Mouse (Mus musculus) CH12.LX (cell line): ENCODE measurements around the gene Crabp1. TPM values are rescaled to one million over a fixed set of nuclear protein-coding genes. Genes with fewer than 3 reads are reported as not detected.

ENCODE experiments used
- DNase-seq: peaks from one replicate; pipeline ENCODE4 v3.0.0-alpha.2; 2013; ENCODE audit errors: extremely low read depth
- H3K27ac ChIP-seq: 2 replicates; pipeline ENCODE4 v1.5.1; 2012; ENCODE audit warnings: low read depth, mild to moderate bottlenecking, control low read depth, moderate library complexity; ENCODE audit not compliant: insufficient read depth
- H3K27me3 ChIP-seq: replicated peaks from 2 replicates; pipeline ENCODE3; 2012; ENCODE audit warnings: inconsistent platforms
- H3K36me3 ChIP-seq, 2 experiments: replicated peaks in 1 of 2; 2 replicates each; pipeline versions ENCODE3 to v1.6.1; 2012; ENCODE audit warnings: inconsistent platforms in 1 of 2, low read length in 1 of 2, mild to moderate bottlenecking in 1 of 2, mixed read lengths in 1 of 2, moderate library complexity in 1 of 2; ENCODE audit not compliant: control insufficient read depth in 1 of 2, insufficient read depth in 1 of 2
- H3K4me1 ChIP-seq, 2 experiments: 2 replicates each; pipeline ENCODE4 v1.6.1; 2012; ENCODE audit warnings: inconsistent platforms in 1 of 2, moderate library complexity in 1 of 2; ENCODE audit not compliant: insufficient read depth in 2 of 2, control insufficient read depth in 1 of 2
- H3K4me2 ChIP-seq: 2 replicates; pipeline ENCODE4 v1.6.1; 2012; ENCODE audit warnings: low read depth, mild to moderate bottlenecking, control low read depth; ENCODE audit not compliant: poor library complexity, insufficient read depth, severe bottlenecking
- H3K4me3 ChIP-seq, 3 experiments: fragments of 150-350 bp in 1 of 3; sonication (generic) in 1 of 3; replicated peaks in 1 of 3; 2 replicates each; pipeline versions ENCODE3 to v1.5.1; 2011 to 2012; ENCODE audit warnings: low read depth in 2 of 3, low read length in 2 of 3, mild to moderate bottlenecking in 2 of 3, moderate library complexity in 2 of 3, control low read depth in 1 of 3, improper control_type of control experiment in 1 of 3, inconsistent platforms in 1 of 3, mixed read lengths in 1 of 3; ENCODE audit not compliant: poor library complexity in 1 of 3
- H3K79me2 ChIP-seq: replicated peaks from 2 replicates; pipeline ENCODE4 v1.6.1; 2012; ENCODE audit warnings: mild to moderate bottlenecking, moderate library complexity; ENCODE audit not compliant: control insufficient read depth, poor library complexity, insufficient read depth, severe bottlenecking; ENCODE audit errors: extremely low read depth
- H3K9ac ChIP-seq: 2 replicates; pipeline ENCODE4 v1.6.1; 2012; ENCODE audit warnings: low read depth, mild to moderate bottlenecking, control low read depth, moderate library complexity; ENCODE audit not compliant: insufficient read depth
- H3K9me3 ChIP-seq: replicated peaks from 2 replicates; pipeline ENCODE3; 2012; ENCODE audit warnings: low read length, inconsistent platforms, mixed read lengths
- BHLHE40 ChIP-seq: IDR thresholded peaks from 2 replicates; pipeline ENCODE4 v1.6.1; 2011; ENCODE audit warnings: mild to moderate bottlenecking, low read depth, low read length, improper control_type of control experiment
- CHD1 ChIP-seq: IDR thresholded peaks from 2 replicates; pipeline ENCODE4 v1.6.1; 2012; ENCODE audit warnings: low read depth, low read length, improper control_type of control experiment, inconsistent platforms
- E2F4 ChIP-seq: IDR thresholded peaks from 2 replicates; pipeline ENCODE4 v1.6.1; 2011; ENCODE audit warnings: low read depth, low read length, improper control_type of control experiment; ENCODE audit not compliant: insufficient replicate concordance
- ETS1 ChIP-seq: conservative IDR thresholded peaks from 2 replicates; pipeline ENCODE4 v1.6.1; 2012; ENCODE audit warnings: low read depth, mild to moderate bottlenecking, inconsistent platforms, low read length, improper control_type of control experiment, moderate library complexity
- GABPA ChIP-seq: IDR thresholded peaks from 2 replicates; pipeline ENCODE4 v1.6.1; 2012; ENCODE audit warnings: low read depth, low read length, improper control_type of control experiment, inconsistent platforms; ENCODE audit not compliant: insufficient replicate concordance
- HCFC1 ChIP-seq: IDR thresholded peaks from 2 replicates; pipeline ENCODE4 v1.6.1; 2012; ENCODE audit warnings: low read depth, mild to moderate bottlenecking, inconsistent platforms, low read length, improper control_type of control experiment
- KAT2A ChIP-seq: IDR thresholded peaks from 2 replicates; pipeline ENCODE4 v1.6.1; 2012; ENCODE audit warnings: low read length, improper control_type of control experiment, inconsistent platforms; ENCODE audit not compliant: insufficient replicate concordance
- MAX ChIP-seq: IDR thresholded peaks from 2 replicates; pipeline ENCODE4 v1.6.1; 2011; ENCODE audit warnings: low read length, improper control_type of control experiment
- MAZ ChIP-seq: IDR thresholded peaks from 2 replicates; pipeline ENCODE4 v1.6.1; 2012; ENCODE audit warnings: low read depth, mild to moderate bottlenecking, inconsistent platforms, low read length, improper control_type of control experiment, moderate library complexity
- MYC ChIP-seq: IDR thresholded peaks from 2 replicates; pipeline ENCODE4 v1.6.1; 2011; ENCODE audit warnings: low read depth, mild to moderate bottlenecking, improper control_type of control experiment, low read length
- NRF1 ChIP-seq: IDR thresholded peaks from 2 replicates; pipeline ENCODE4 v1.6.1; 2014; ENCODE audit warnings: low read depth, mild to moderate bottlenecking, inconsistent platforms, low read length, improper control_type of control experiment, moderate library complexity
- PAX5 ChIP-seq: IDR thresholded peaks from 2 replicates; pipeline ENCODE4 v1.6.1; 2012; ENCODE audit warnings: low read length, inconsistent platforms, mixed read lengths
- POLR2AphosphoS2 ChIP-seq: IDR thresholded peaks from 2 replicates; pipeline ENCODE4 v1.6.1; 2011; ENCODE audit warnings: low read depth, low read length, improper control_type of control experiment
- RAD21 ChIP-seq: IDR thresholded peaks from 2 replicates; pipeline ENCODE4 v1.6.1; 2011; ENCODE audit warnings: low read depth, mild to moderate bottlenecking, low read length, improper control_type of control experiment, moderate library complexity
- SMC3 ChIP-seq: IDR thresholded peaks from 2 replicates; pipeline ENCODE4 v1.6.1; 2011; ENCODE audit warnings: low read depth, low read length, improper control_type of control experiment
- TBP ChIP-seq: conservative IDR thresholded peaks from 2 replicates; pipeline ENCODE4 v1.6.1; 2011; ENCODE audit warnings: low read depth, low read length, improper control_type of control experiment
- TCF12 ChIP-seq: IDR thresholded peaks from 2 replicates; pipeline ENCODE4 v1.6.1; 2014; ENCODE audit warnings: low read depth, mild to moderate bottlenecking, inconsistent platforms, low read length, improper control_type of control experiment
- UBTF ChIP-seq: IDR thresholded peaks from 2 replicates; pipeline ENCODE4 v1.6.1; 2012; ENCODE audit warnings: low read depth, mild to moderate bottlenecking, inconsistent platforms, low read length, improper control_type of control experiment, moderate library complexity
- USF2 ChIP-seq: conservative IDR thresholded peaks from 2 replicates; pipeline ENCODE4 v1.6.1; 2011; ENCODE audit warnings: low read depth, low read length, improper control_type of control experiment
- ZMIZ1 ChIP-seq: IDR thresholded peaks from 2 replicates; pipeline ENCODE4 v1.6.1; 2012; ENCODE audit warnings: low read depth, mild to moderate bottlenecking, inconsistent platforms, low read length, improper control_type of control experiment
- dilution Hi-C: fragments of 300-500 bp; cut with MboI; formaldehyde crosslinking; loops from 2 replicates; pipeline ENCODE4 v1.14.3; 2020; ENCODE audit warnings: low sequenced_read_pairs; ENCODE audit not compliant: extremely low pct_unique_long_range_greater_than_20kb, extremely low pct_ligation_motif_present
- in situ Hi-C: fragments of 300-500 bp; cut with MboI; formaldehyde crosslinking; loops from 3 replicates; pipeline ENCODE4 v1.14.3; 2019; ENCODE audit warnings: low sequenced_read_pairs, low pct_ligation_motif_present, low pct_unique_long_range_greater_than_20kb, mixed read lengths
- polyA plus RNA-seq: library from polyadenylated mRNA; unstranded; fragments of >175 nt; gene quantifications from 2 replicates; pipeline ENCODE4 v1.2.1, GENCODE M21; 2012; ENCODE audit warnings: low read depth; ENCODE audit not compliant: insufficient read length
- total RNA-seq, 2 experiments: library from RNA; depleted of rRNA; stranded (reverse); fragments of 300-350 nt in 1 of 2; fragments of >200 nt in 1 of 2; gene quantifications; 2 replicates each; pipeline ENCODE4 v1.2.3; 2012 to 2014

The Crabp1 gene
- total and polyA plus RNA-seq, 3 experiments = not detected

GRCm38 (mm10) chr9:54779280-54779679 lies 14.7 kb downstream of the Crabp1 start:
- dilution Hi-C loops = no loop called here
- Histone ChIP-seq H3K9ac (no peak overlapping the region), H3K79me2 (no peaks in the 10 kb centered on the region), H3K9me3 (no peaks in the 10 kb centered on the region), H3K4me2 (no peak overlapping the region), H3K4me1 (no peaks in the 10 kb centered on the region), H3K27me3 (peaks cover 2% of the 10 kb centered on the region), H3K36me3 (no peaks in the 10 kb centered on the region), H3K27ac (no peak overlapping the region), H3K4me3 (no peak overlapping the region)
- TF ChIP-seq MYC (no peak), NRF1 (no peak), E2F4 (no peak), GABPA (no peak), UBTF (no peak), POLR2AphosphoS2 (no peak)
- in situ Hi-C loops = no loop called here
- DNase-seq = no peak

- Histone ChIP-seq H3K79me2 (no peaks in the 10 kb centered on the region), H3K4me3 (no peak overlapping the region), H3K4me1 (peaks cover 0 to 11% of the 10 kb centered on the region in 2 experiments; a peak in 2 of 4 replicates), H3K36me3 (no peaks in the 10 kb centered on the region), H3K9me3 (no peaks in the 10 kb centered on the region), H3K9ac (no peak overlapping the region), H3K27me3 (peaks cover 4% of the 10 kb centered on the region), H3K27ac (no peak overlapping the region), H3K4me2 (no peak overlapping the region)
- in situ Hi-C loops = no loop called here
- dilution Hi-C loops = no loop called here
- TF ChIP-seq NRF1 = no peak
- TF ChIP-seq UBTF = no peak
- no peak for TF ChIP-seq MAZ
- no peak for TF ChIP-seq MYC
- TF ChIP-seq ZMIZ1 = no peak
- TF ChIP-seq SMC3 = no peak
- TF ChIP-seq TCF12 = no peak
- TF ChIP-seq BHLHE40 = no peak
- TF ChIP-seq TBP = no peak
- TF ChIP-seq KAT2A = no peak
- TF ChIP-seq HCFC1 = no peak
- no peak for TF ChIP-seq USF2
- no peak for TF ChIP-seq RAD21
- TF ChIP-seq PAX5 = no peak
- TF ChIP-seq POLR2AphosphoS2 = no peak
- no peak for TF ChIP-seq MAX
- no peak for TF ChIP-seq ETS1
- no peak for TF ChIP-seq CHD1
- TF ChIP-seq GABPA = no peak
- DNase-seq = no peak
Measured at GRCm38 (mm10) chr9:54782504-54782903, 18.0 kb downstream of the Crabp1 start.
